Mouse (Mus musculus) kidney, adult 2 months (tissue): ENCODE results near the gene Fam192a.

Experiments used
- CTCF ChIP-seq: fragments of 200-500 bp; conservative IDR thresholded peaks from 2 replicates; pipeline ENCODE4 v1.5.1; 2011; ENCODE audit warnings: low read depth, mild to moderate bottlenecking, control low read depth, low read length, moderate library complexity, mixed read lengths; ENCODE audit not compliant: insufficient read depth, insufficient read length
- POLR2A ChIP-seq: fragments of 200-500 bp; IDR thresholded peaks from one replicate; pipeline ENCODE4 v1.6.1; 2011; ENCODE audit warnings: low read depth, low read length, control low read depth

GRCm38 (mm10) chr8:94549998-94550397 is 51.8 kb downstream of the Fam192a start:
- TF ChIP-seq CTCF, result no peak
- TF ChIP-seq POLR2A, result no peak
